Mouse (Mus musculus) layer of hippocampus, adult 2 months (tissue): ENCODE measurements around the gene Zfp398. TPM values are rescaled to one million over a fixed set of nuclear protein-coding genes. Genes with fewer than 3 reads are reported as not detected.

Experiments
- DNase-seq, 2 experiments: peaks; one replicate each; pipeline ENCODE4 v3.0.0; 2022; ENCODE audit warnings: low spot score in 2 of 2
- H3K27ac ChIP-seq: fragments of 200-600 bp; 2 replicates; pipeline ENCODE4 v1.8.1; 2022
- H3K4me3 ChIP-seq: fragments of 200-600 bp; 2 replicates; pipeline ENCODE4 v1.8.1; 2022; ENCODE audit warnings: mild to moderate bottlenecking
- CTCF ChIP-seq: fragments of 200-600 bp; conservative IDR thresholded peaks from 2 replicates; pipeline ENCODE4 v1.8.1; 2022; ENCODE audit warnings: antibody characterized with exemption, mild to moderate bottlenecking, moderate library complexity
- total RNA-seq, 2 experiments: library from RNA; stranded (reverse); gene quantifications; 2 replicates each; pipeline ENCODE4 v1.2.3; 2021

Gene Zfp398
- total RNA-seq, 2 experiments from 2014 or later = 21.9 to 22.5 TPM

DNA sequence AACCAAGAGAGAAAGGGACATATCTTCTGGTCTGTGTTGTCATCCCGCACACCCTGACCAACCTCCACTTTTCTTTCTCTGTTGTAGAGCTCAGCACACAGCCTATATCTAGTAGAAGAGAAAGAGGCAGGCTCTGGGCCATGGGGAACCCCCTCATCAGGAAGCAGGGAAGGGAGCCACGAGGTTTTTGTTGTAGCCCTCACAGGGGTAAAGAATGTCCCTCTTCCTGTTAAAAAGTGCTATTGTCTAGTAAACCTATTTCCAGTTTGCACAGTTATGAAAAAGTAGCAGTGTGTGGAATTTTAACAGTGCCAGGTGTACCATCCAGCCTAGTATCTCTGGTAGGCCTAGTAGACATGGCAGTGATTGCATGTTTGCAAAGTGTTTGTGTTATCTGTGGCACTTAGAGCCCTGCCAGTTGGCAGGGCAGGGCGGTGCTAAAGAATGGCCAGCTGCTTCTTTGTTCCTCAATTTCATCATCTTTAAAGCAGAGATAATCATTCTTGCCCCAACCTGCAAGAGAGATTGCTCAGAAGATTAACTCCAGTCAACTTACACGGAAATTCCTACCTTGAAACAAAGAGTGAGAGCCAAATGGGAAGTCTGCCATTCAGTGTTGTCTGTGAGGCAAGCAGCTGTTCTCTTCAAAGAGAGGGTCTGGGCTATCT, 43.7 kb downstream of the Zfp398 start:
- Histone ChIP-seq H3K27ac (no peak overlapping the region), H3K4me3 (peak overlapping the region; percentile 79; the same call in 1 of the 2 replicates)
- no peak for TF ChIP-seq CTCF
- DNase-seq = no peak

GRCm38 (mm10) chr6:47880166-47880565, 44.7 kb downstream of the Zfp398 start:
- Histone ChIP-seq H3K27ac (no peak overlapping the region), H3K4me3 (no peak overlapping the region)
- TF ChIP-seq CTCF = no peak
- no peak for DNase-seq

- no peak overlapping the region for H3K27ac ChIP-seq
- H3K4me3 ChIP-seq = no peak overlapping the region
- DNase-seq = no peak
- no peak for TF ChIP-seq CTCF
Measured at GRCm38 (mm10) chr6:47888812-47889383, 53.4 kb downstream of the Zfp398 start.

DNA sequence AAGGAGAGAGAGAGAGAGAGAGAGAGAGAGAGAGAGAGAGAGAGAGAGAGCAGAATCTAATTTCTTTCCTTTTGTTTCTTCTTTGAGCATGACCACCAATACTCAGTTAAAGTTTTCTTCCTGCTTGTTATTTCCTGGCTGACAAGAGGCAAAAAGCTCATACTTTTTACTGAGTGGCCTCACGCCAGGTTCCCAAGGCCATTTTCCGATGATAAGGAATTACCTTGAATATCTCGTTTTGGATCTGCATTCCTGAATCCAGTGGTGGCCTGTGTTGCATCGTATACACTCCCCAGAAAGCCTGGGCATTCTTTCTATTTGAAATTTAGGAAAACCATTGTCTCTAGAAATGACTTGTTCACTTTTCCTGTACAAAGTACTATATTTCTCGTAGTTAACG, 64.0 kb downstream of the Zfp398 start:
- H3K27ac ChIP-seq = no peak overlapping the region
- H3K4me3 ChIP-seq = no peak overlapping the region
- no peak for TF ChIP-seq CTCF
- no peak for DNase-seq

- DNase-seq = no peak
- Histone ChIP-seq H3K4me3 (no peak overlapping the region), H3K27ac (no peak overlapping the region)
- no peak for TF ChIP-seq CTCF
Measured at GRCm38 (mm10) chr6:47903587-47903986, 68.1 kb downstream of the Zfp398 start.

DNA sequence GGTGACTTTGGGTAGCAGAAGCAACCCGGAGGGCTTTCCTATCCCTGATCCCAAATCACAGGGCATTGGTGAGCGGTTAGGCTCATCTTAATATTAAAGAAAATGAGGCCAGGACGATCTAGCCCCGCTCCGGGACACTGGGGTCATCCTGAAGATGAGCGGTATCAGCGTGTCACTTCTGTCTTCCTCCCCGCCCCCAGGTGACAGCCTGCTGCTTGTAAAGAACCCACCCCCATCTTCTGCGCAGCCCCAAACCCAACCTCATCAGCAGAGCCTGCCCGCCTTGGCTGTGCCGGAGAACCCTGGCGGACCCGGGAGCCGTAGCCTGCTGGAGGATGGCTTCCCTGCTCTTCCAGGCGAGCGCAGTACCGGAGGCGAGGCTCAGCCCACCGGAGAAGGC, 68.9 kb downstream of the Zfp398 start:
- no peak for DNase-seq
- no peak overlapping the region for H3K4me3 ChIP-seq
- no peak for TF ChIP-seq CTCF
- H3K27ac ChIP-seq = no peak overlapping the region

- DNase-seq = no peak
- H3K27ac ChIP-seq = no peak overlapping the region
- no peak for TF ChIP-seq CTCF
- H3K4me3 ChIP-seq = no peak overlapping the region
Measured at GRCm38 (mm10) chr6:47904917-47905695, 69.6 kb downstream of the Zfp398 start.

GRCm38 (mm10) chr6:47906326-47906725, 70.9 kb downstream of the Zfp398 start:
- TF ChIP-seq CTCF = no peak

DNA sequence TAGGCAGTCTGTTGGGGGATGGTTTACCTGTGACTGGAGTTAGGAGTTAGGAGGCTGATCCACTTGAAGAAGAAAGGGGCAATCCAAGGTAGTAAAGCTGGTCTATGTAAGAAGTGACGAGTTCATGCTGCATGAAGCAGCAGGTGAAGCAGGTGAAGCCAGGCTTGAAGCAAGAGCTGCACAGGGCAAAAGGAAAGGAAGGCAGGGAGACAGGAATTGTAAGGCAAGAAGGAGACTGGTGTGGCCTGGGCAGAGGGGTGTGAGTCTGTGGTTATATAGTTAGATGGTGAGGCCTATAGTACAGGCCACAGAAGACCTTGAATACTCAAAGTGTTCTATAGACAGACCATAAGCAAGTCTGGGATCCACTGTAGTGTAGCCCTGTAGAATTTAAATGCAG, 73.5 kb downstream of the Zfp398 start:
- Histone ChIP-seq H3K4me3 (no peak overlapping the region), H3K27ac (no peak overlapping the region)
- DNase-seq = no peak
- TF ChIP-seq CTCF = no peak

More at GRCm38 (mm10) chr6:47906326-47906725, 70.9 kb downstream of the Zfp398 start:
- Histone ChIP-seq H3K4me3 (no peak overlapping the region), H3K27ac (no peak overlapping the region)
- no peak for DNase-seq

GRCm38 (mm10) chr6:47911650-47912049, 76.2 kb downstream of the Zfp398 start:
- TF ChIP-seq CTCF = no peak
- no peak for DNase-seq
- no peak overlapping the region for H3K4me3 ChIP-seq
- no peak overlapping the region for H3K27ac ChIP-seq

- DNase-seq = no peak
- Histone ChIP-seq H3K27ac (no peak overlapping the region), H3K4me3 (no peak overlapping the region)
- no peak for TF ChIP-seq CTCF
Measured at GRCm38 (mm10) chr6:47912991-47913390, 77.5 kb downstream of the Zfp398 start.

DNA sequence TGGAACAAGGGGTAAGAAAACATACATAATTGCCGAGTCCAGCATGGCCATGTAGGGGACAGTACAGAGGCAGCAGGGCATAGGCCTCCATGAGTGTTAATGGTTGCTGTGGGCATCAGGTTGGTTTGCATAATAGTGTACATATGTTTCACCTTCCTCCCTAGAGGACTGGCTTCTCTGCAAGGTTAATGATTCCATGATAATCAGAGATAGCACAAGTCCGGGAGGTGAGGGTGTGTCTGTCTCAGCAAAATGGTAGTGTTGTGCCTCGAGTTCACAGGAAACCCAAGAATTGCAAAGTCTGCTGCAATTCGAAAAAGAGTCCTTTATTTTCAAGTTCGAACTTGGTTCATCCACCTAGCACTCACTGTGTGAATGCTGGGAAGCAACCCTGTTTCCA, 81.6 kb downstream of the Zfp398 start:
- no peak overlapping the region for H3K27ac ChIP-seq
- no peak overlapping the region for H3K4me3 ChIP-seq
- no peak for DNase-seq
- no peak for TF ChIP-seq CTCF

DNA sequence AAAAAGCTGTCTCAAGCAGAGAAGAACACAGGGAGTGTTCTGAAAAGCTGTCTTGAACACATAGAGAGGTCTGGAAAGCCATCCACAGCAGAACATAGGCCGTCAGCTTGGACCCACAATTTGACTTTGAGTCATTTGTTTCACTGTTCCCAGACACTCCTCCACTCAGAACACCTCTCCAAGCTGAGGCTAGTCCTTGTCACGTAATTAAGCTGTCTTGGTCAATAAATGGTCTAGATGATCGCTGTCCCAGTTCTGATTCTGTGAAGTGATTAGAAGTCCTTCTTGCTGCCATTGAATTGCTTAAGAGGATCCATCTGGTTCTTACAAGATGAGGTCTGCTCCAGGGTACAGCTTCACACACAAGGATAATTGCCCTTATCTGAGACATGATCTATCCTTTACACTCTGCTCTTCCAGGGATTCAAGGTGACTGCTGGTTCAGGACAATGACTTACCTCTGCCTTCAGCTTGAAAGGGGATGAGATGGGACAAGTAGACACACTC, 83.4 kb downstream of the Zfp398 start:
- no peak for TF ChIP-seq CTCF
- Histone ChIP-seq H3K27ac (no peak overlapping the region), H3K4me3 (no peak overlapping the region)
- no peak for DNase-seq
